Mouse (Mus musculus) intestine, embryonic 15.5 days (tissue): ENCODE measurements around the gene Acsbg2. TPM values are rescaled to one million over a fixed set of nuclear protein-coding genes. Genes with fewer than 3 reads are reported as not detected.

Experiments
- ATAC-seq: fragments of 200-750 bp; cut with Nextera tagmentation; 2 replicates; pipeline ENCODE4 v1.8.0; 2017; ENCODE audit warnings: moderate TSS enrichment, moderate library complexity
- H3K27ac ChIP-seq: fragments of 300-500 bp; sonication (generic); 2 replicates; pipeline ENCODE4 v1.5.1; 2015; ENCODE audit warnings: mild to moderate bottlenecking, inconsistent platforms
- H3K27me3 ChIP-seq: fragments of 300-500 bp; sonication (generic); replicated peaks from 2 replicates; pipeline ENCODE4 v1.6.1; 2015; ENCODE audit warnings: inconsistent platforms
- H3K36me3 ChIP-seq: fragments of 300-500 bp; sonication (generic); 2 replicates; pipeline ENCODE4 v1.6.1; 2015; ENCODE audit warnings: inconsistent platforms
- H3K4me1 ChIP-seq: fragments of 300-500 bp; sonication (generic); replicated peaks from 2 replicates; pipeline ENCODE4 v1.6.1; 2015; ENCODE audit warnings: inconsistent platforms
- H3K4me2 ChIP-seq: fragments of 300-500 bp; sonication (generic); replicated peaks from 2 replicates; pipeline ENCODE4 v1.6.1; 2015; ENCODE audit warnings: mild to moderate bottlenecking, inconsistent platforms
- H3K4me3 ChIP-seq: fragments of 300-500 bp; sonication (generic); replicated peaks from 2 replicates; pipeline ENCODE4 v1.5.1; 2015; ENCODE audit warnings: inconsistent platforms
- H3K9ac ChIP-seq: fragments of 300-500 bp; sonication (generic); 2 replicates; pipeline ENCODE4 v1.6.1; 2015; ENCODE audit warnings: inconsistent platforms
- H3K9me3 ChIP-seq: fragments of 300-500 bp; sonication (generic); 2 replicates; pipeline ENCODE4 v1.6.1; 2016; ENCODE audit warnings: inconsistent platforms
- WGBS: fragments of 180-500 bp; shearing (Covaris S2); methylation state at CpG from one replicate; pipeline ENCODE4 v1.1.7; 2015; 5-methylcytosine and 5-hydroxymethylcytosine counted together
- polyA plus RNA-seq: library from polyadenylated mRNA; unstranded; fragments of >200 nt; fragmentation: Nextera tagmentation; extraction: Ambion mirVana; gene quantifications from 2 replicates; pipeline ENCODE4 v1.2.1, GENCODE M21; 2015

Gene Acsbg2
- polyA plus RNA-seq, 1 experiment from 2014 or later: not detected

GRCm38 (mm10) chr17:56869481-56869977 lies 4.7 kb downstream of the Acsbg2 start:
- no peak overlapping the region for H3K27ac ChIP-seq
- no peaks in the 10 kb centered on the region for H3K27me3 ChIP-seq
- H3K9me3 ChIP-seq: no peaks in the 10 kb centered on the region
- no peak overlapping the region for H3K4me3 ChIP-seq
- H3K4me1 ChIP-seq: no peaks in the 10 kb centered on the region
- H3K9ac ChIP-seq: no peak overlapping the region
- no peak for ATAC-seq
- WGBS: 81% methylated on average over 9 of the region's 9 CpGs
- no peak overlapping the region for H3K4me2 ChIP-seq
- no peaks in the 10 kb centered on the region for H3K36me3 ChIP-seq

- ATAC-seq: no peak
- 0 out of 2 replicates have a peak, but pooled peaks cover 2% of the 10 kb centered on the region for H3K4me1 ChIP-seq
- no peak overlapping the region for H3K4me2 ChIP-seq
- H3K36me3 ChIP-seq: no peaks in the 10 kb centered on the region
- H3K4me3 ChIP-seq: no peak overlapping the region
- WGBS: 78% methylated on average over 7 of the region's 7 CpGs
- no peak overlapping the region for H3K9ac ChIP-seq
- no peaks in the 10 kb centered on the region for H3K9me3 ChIP-seq
- no peaks in the 10 kb centered on the region for H3K27me3 ChIP-seq
- H3K27ac ChIP-seq: no peak overlapping the region
Measured at GRCm38 (mm10) chr17:56866071-56866470, 8.2 kb downstream of the Acsbg2 start.

- Histone ChIP-seq H3K9me3 (no peaks in the 10 kb centered on the region), H3K4me2 (no peak overlapping the region), H3K4me3 (no peak overlapping the region), H3K27me3 (no peaks in the 10 kb centered on the region), H3K4me1 (0 out of 2 replicates have a peak, but pooled peaks cover 2% of the 10 kb centered on the region), H3K9ac (no peak overlapping the region), H3K27ac (no peak overlapping the region), H3K36me3 (no peaks in the 10 kb centered on the region)
- 47% methylated on average over 3 of the region's 3 CpGs for WGBS
- ATAC-seq: peak; percentile 76
Measured at GRCm38 (mm10) chr17:56861197-56861596, 13.1 kb downstream of the Acsbg2 start.

- H3K9ac ChIP-seq: no peak overlapping the region
- no peak overlapping the region for H3K27ac ChIP-seq
- H3K36me3 ChIP-seq: no peaks in the 10 kb centered on the region
- 0 out of 2 replicates have a peak, but pooled peaks cover 2% of the 10 kb centered on the region for H3K4me1 ChIP-seq
- no peak overlapping the region for H3K4me2 ChIP-seq
- no peak for ATAC-seq
- no peak overlapping the region for H3K4me3 ChIP-seq
- H3K27me3 ChIP-seq: no peaks in the 10 kb centered on the region
- H3K9me3 ChIP-seq: no peaks in the 10 kb centered on the region
- WGBS: 45% methylated on average over 7 of the region's 7 CpGs
Measured at GRCm38 (mm10) chr17:56858922-56859321, 15.3 kb downstream of the Acsbg2 start.

- WGBS: 53% methylated on average over 4 of the region's 4 CpGs
- Histone ChIP-seq H3K4me2 (no peak overlapping the region), H3K4me1 (0 out of 2 replicates have a peak, but pooled peaks cover 2% of the 10 kb centered on the region), H3K4me3 (no peak overlapping the region), H3K36me3 (no peaks in the 10 kb centered on the region), H3K27ac (0 out of 2 replicates have a peak overlapping the region, but pooled peaks have one; percentile 32), H3K9me3 (no peaks in the 10 kb centered on the region), H3K9ac (no peak overlapping the region), H3K27me3 (no peaks in the 10 kb centered on the region)
- ATAC-seq: no peak; the same call in 1 of the 2 replicates
Measured at GRCm38 (mm10) chr17:56858216-56858615, 16.0 kb downstream of the Acsbg2 start.

- Histone ChIP-seq H3K9ac (no peak overlapping the region), H3K36me3 (no peaks in the 10 kb centered on the region), H3K27me3 (no peaks in the 10 kb centered on the region), H3K9me3 (no peaks in the 10 kb centered on the region), H3K4me2 (no peak overlapping the region), H3K4me1 (no peaks in the 10 kb centered on the region), H3K27ac (no peak overlapping the region), H3K4me3 (no peak overlapping the region)
- no peak for ATAC-seq
- 81% methylated on average over 3 of the region's 3 CpGs for WGBS
Measured at GRCm38 (mm10) chr17:56855421-56855820, 18.8 kb downstream of the Acsbg2 start.

- no peak for ATAC-seq
Measured at GRCm38 (mm10) chr17:56851167-56851566, 23.1 kb downstream of the Acsbg2 start.

GRCm38 (mm10) chr17:56849710-56850109 lies 24.5 kb downstream of the Acsbg2 start:
- H3K4me1 ChIP-seq: no peaks in the 10 kb centered on the region
- ATAC-seq: no peak
- WGBS: 76% methylated on average over 13 of the region's 13 CpGs
- no peak overlapping the region for H3K4me3 ChIP-seq
- no peak overlapping the region for H3K9ac ChIP-seq
- H3K36me3 ChIP-seq: no peaks in the 10 kb centered on the region
- 0 out of 2 replicates have a peak, but pooled peaks cover 2% of the 10 kb centered on the region for H3K27me3 ChIP-seq
- no peaks in the 10 kb centered on the region for H3K9me3 ChIP-seq
- H3K27ac ChIP-seq: no peak overlapping the region
- H3K4me2 ChIP-seq: no peak overlapping the region

More at GRCm38 (mm10) chr17:56851167-56851566, 23.1 kb downstream of the Acsbg2 start:
- Histone ChIP-seq H3K9me3 (no peaks in the 10 kb centered on the region), H3K9ac (no peak overlapping the region), H3K4me1 (no peaks in the 10 kb centered on the region), H3K4me2 (no peak overlapping the region), H3K4me3 (no peak overlapping the region), H3K27me3 (0 out of 2 replicates have a peak, but pooled peaks cover 2% of the 10 kb centered on the region), H3K27ac (no peak overlapping the region), H3K36me3 (no peaks in the 10 kb centered on the region)
- whole genome bisulfite sequencing: 72% methylated on average over 3 of the region's 3 CpGs

GRCm38 (mm10) chr17:56848785-56849184 lies 25.5 kb downstream of the Acsbg2 start:
- Histone ChIP-seq H3K4me2 (no peak overlapping the region), H3K9me3 (no peaks in the 10 kb centered on the region), H3K36me3 (no peaks in the 10 kb centered on the region), H3K27me3 (0 out of 2 replicates have a peak, but pooled peaks cover 2% of the 10 kb centered on the region), H3K4me3 (no peak overlapping the region), H3K9ac (no peak overlapping the region), H3K4me1 (no peaks in the 10 kb centered on the region), H3K27ac (no peak overlapping the region)
- ATAC-seq: no peak
- WGBS: 80% methylated on average over 5 of the region's 5 CpGs

- Histone ChIP-seq H3K36me3 (no peaks in the 10 kb centered on the region), H3K27me3 (0 out of 2 replicates have a peak, but pooled peaks cover 2% of the 10 kb centered on the region), H3K27ac (no peak overlapping the region), H3K4me3 (no peak overlapping the region), H3K4me1 (no peaks in the 10 kb centered on the region), H3K9ac (no peak overlapping the region), H3K9me3 (no peaks in the 10 kb centered on the region), H3K4me2 (no peak overlapping the region)
- 81% methylated on average over 5 of the region's 5 CpGs for WGBS
- no peak for ATAC-seq
Measured at GRCm38 (mm10) chr17:56843678-56844077, 30.6 kb downstream of the Acsbg2 start.

GRCm38 (mm10) chr17:56842173-56842572 lies 32.1 kb downstream of the Acsbg2 start:
- H3K27ac ChIP-seq: no peak overlapping the region
- H3K4me1 ChIP-seq: no peaks in the 10 kb centered on the region
- no peaks in the 10 kb centered on the region for H3K9me3 ChIP-seq
- H3K9ac ChIP-seq: no peak overlapping the region
- 71% methylated on average over 5 of the region's 5 CpGs for WGBS
- no peak for ATAC-seq
- no peak overlapping the region for H3K4me3 ChIP-seq
- H3K4me2 ChIP-seq: no peak overlapping the region
- H3K36me3 ChIP-seq: no peaks in the 10 kb centered on the region
- no peaks in the 10 kb centered on the region for H3K27me3 ChIP-seq

- Histone ChIP-seq H3K9me3 (no peaks in the 10 kb centered on the region), H3K27me3 (no peaks in the 10 kb centered on the region), H3K9ac (no peak overlapping the region), H3K27ac (no peak overlapping the region), H3K4me2 (no peak overlapping the region), H3K4me3 (no peak overlapping the region), H3K4me1 (no peaks in the 10 kb centered on the region), H3K36me3 (no peaks in the 10 kb centered on the region)
- WGBS: 78% methylated on average over 7 of the region's 7 CpGs
- no peak for ATAC-seq
Measured at GRCm38 (mm10) chr17:56840524-56840923, 33.7 kb downstream of the Acsbg2 start.

GRCm38 (mm10) chr17:56836336-56836735 lies 37.9 kb downstream of the Acsbg2 start:
- H3K4me3 ChIP-seq: no peak overlapping the region
- H3K27ac ChIP-seq: no peak overlapping the region
- WGBS: 91% methylated on average over 8 of the region's 8 CpGs
- no peaks in the 10 kb centered on the region for H3K4me1 ChIP-seq
- H3K36me3 ChIP-seq: no peaks in the 10 kb centered on the region
- no peaks in the 10 kb centered on the region for H3K9me3 ChIP-seq
- H3K9ac ChIP-seq: no peak overlapping the region
- ATAC-seq: no peak
- H3K27me3 ChIP-seq: no peaks in the 10 kb centered on the region
- no peak overlapping the region for H3K4me2 ChIP-seq
